Mouse (Mus musculus): ENCODE measurements around the gene Zfp292.

DNA sequence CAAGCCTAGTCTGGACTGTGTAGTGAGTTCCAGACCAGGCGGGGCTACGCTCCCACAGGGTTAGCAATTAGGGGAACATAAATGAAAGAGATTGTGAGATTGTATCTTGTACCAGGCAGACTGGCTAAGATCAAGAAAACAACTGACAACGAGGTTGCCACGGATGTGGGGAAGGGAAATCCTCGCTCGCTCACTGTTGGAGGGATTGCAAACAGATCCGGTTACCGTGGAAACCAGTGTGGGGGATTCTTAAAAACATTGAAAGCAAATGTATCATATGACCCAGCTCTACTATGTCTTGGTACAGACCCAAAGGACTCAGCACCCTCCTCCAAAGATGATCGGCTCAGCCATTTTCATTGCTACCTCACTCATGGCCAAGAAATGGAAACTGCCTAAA lies 17.4 kb upstream of the Zfp292 start:
- no peak for TF ChIP-seq POLR2A (IDR thresholded peaks at IDR 0.05; ENCODE audit: borderline replicate concordance, control insufficient read depth, low read depth, low read length)
- TF ChIP-seq CTCF (IDR thresholded peaks at IDR 0.05; ENCODE audit: control insufficient read depth, insufficient read depth, low read length): no peak
